8 mouse cellular contexts compared by ENCODE assay signal in the genomic region with DNA sequence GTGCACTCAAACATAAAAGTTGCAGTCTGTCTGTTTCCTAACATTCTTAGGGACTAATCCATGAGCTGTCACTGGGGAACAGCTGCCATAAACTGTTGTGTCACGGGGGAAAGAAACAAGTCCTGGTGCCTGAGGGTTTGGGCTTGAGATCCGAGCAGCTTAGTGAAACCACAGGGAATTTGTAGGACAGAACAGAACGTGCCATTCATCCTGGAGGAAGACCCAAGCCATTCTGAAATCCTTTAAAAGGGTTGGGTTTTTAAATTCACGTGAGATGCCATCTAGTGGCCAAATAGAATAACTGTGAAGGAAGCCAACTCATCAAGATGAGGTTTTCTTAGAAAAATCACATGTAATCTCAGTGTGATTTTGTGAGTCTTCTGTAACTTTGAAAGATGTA. TPM values are rescaled to one million over a fixed set of nuclear protein-coding genes. Genes with fewer than 3 reads are reported as not detected.
DNase-seq lines count a peak whose midpoint lies in the region; ATAC-seq and TF ChIP-seq lines count a peak whose summit lies in the region.

No protein-coding gene starts in this region.

- DNase-seq in frontal cortex, postnatal 36 days (ENCODE audit: low spot score in 2 of 2), result peak; percentile 19 to 23
- DNase-seq in frontal cortex, postnatal 14 days (ENCODE audit: low spot score in 2 of 2), result no peak
- DNase-seq in lung, adult 18-20 months, result no peak
- DNase-seq in mesoderm, embryonic 11.5 days (ENCODE audit: low read depth, low spot score), result peak; percentile 58
- no peak for DNase-seq in ovary, adult 18-20 months (ENCODE audit: low spot score)
- no peak for DNase-seq in gastrocnemius, adult 8-10 months (ENCODE audit: low spot score in 2 of 2)

- H3K4me2 ChIP-seq in lung, embryonic 16.5 days (ENCODE audit: low read depth, low read length), result no peak overlapping the region

- no peaks in the 10 kb centered on the region for H3K36me3 ChIP-seq in lung, embryonic 16.5 days (ENCODE audit: control insufficient read depth, insufficient read depth, low read length)

- no peaks in the 10 kb centered on the region for H3K27me3 ChIP-seq in lung, embryonic 16.5 days (ENCODE audit: control insufficient read depth, insufficient read depth, low read depth, low read length)

- 0 out of 2 replicates have a peak, but pooled peaks have one; percentile 19 for TF ChIP-seq CTCF in cortical plate, adult 2 months (IDR thresholded peaks at IDR 0.05; ENCODE audit: extremely low read depth, insufficient read depth, low read length)

- WGBS in lung, embryonic 16.5 days, result 2% methylated on average over 4 of the region's 4 CpGs

- TF ChIP-seq POLR2A in cortical plate, adult 2 months (IDR thresholded peaks at IDR 0.05; ENCODE audit: extremely low read depth, insufficient read depth, low read length), result no peak

- H3K4me3 ChIP-seq in lung, embryonic 16.5 days (ENCODE audit: low read length), result no peak overlapping the region
- no peak overlapping the region for H3K4me3 ChIP-seq in cortical plate, adult 2 months (ENCODE audit: insufficient read depth, low read length)

- H3K27ac ChIP-seq in lung, embryonic 16.5 days (ENCODE audit: low read length), result no peak overlapping the region
- H3K27ac ChIP-seq in cortical plate, adult 2 months (ENCODE audit: insufficient read depth, low read length), result no peak overlapping the region

- peaks cover 2% of the 10 kb centered on the region; the same call in 1 of the 2 replicates for H3K4me1 ChIP-seq in lung, embryonic 16.5 days (replicated peaks; ENCODE audit: control insufficient read depth, insufficient read depth, low read length)
- no peaks in the 10 kb centered on the region for H3K4me1 ChIP-seq in cortical plate, adult 2 months (ENCODE audit: control insufficient read depth, insufficient read depth, low read length)

- H3K9me3 ChIP-seq in lung, embryonic 16.5 days (ENCODE audit: control insufficient read depth, low read length), result no peaks in the 10 kb centered on the region

- H3K9ac ChIP-seq in lung, embryonic 16.5 days (ENCODE audit: low read length), result no peak overlapping the region

- peak; percentile 29; the same call in 1 of the 2 replicates for ATAC-seq in lung, embryonic 16.5 days (ENCODE audit: low read depth)

RNA-seq across cellular contexts. Expression of a gene that starts 58.5 kb away (rescaled TPM):
- polyA plus RNA-seq in lung, embryonic 16.5 days (2015; fragmentation: Nextera tagmentation; extraction: Ambion mirVana), result 13.7 and 14.5 TPM in 2 replicates
- polyA plus RNA-seq in cortical plate, adult 2 months (2012; rRNA removed), result 70.1 and 76.0 TPM in 2 replicates
- 10 to 100 TPM; 79.9 to 95.6 (median 93.9) TPM for total RNA-seq in gastrocnemius, adult 8-10 months (2022)

Comparison
In these comparisons a context has a peak if more than half of its experiments do, and no peak if none do; other contexts are left out.
1. DNase-seq: peak in frontal cortex, postnatal 36 days (2 of 2) and mesoderm, embryonic 11.5 days (single experiment); none in frontal cortex, postnatal 14 days (0 of 2), lung, adult 18-20 months (0 of 2), ovary, adult 18-20 months (single experiment) and gastrocnemius, adult 8-10 months (0 of 2).